Mouse (Mus musculus): Measurements from ENCODE around the gene Atp5h. TPM values are rescaled to one million over a fixed set of nuclear protein-coding genes. Genes with fewer than 3 reads are reported as not detected.

Atp5h gene
- total RNA-seq, 2 experiments from 2014 or later: 453 to 457 TPM

DNA sequence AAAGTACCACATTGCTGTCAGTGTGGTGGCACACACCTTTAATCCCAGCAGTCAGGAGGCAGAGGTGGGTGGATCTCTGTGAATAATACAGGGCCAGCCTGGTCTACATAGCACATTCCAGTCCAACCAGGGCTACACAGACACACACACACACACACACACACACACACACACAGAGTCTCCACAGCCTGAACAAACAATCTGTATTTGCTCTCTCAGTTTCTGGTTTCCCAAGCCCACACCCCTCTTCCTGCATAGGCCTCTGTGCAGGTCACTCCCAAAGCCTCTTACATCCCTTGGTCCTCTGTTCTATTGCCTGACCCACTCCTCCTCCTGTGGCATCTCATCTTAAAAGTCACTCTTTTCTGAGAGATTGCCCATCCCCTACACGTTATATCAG, 47.7 kb downstream of the Atp5h start:
- no peak for DNase-seq (ENCODE audit: low spot score in 2 of 2)

DNA sequence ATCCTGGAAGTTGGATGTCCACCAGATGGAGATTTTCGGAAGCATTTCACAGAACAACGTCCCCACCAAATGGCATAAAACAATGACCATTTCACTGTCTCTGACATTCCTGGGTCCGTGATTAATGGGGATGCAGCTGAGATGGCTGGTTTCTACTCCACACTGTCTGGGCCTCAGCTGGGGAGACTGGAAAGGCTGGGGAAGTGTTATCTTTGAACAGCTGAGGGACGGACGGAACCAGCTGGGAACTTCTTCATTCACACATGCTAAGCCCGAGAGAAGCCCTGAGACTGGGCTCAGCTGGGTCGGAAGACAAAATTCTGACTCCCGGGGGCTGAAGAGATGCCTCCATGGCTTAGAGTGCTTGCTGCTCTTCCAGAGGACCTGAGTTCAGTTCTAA, 48.4 kb downstream of the Atp5h start:
- no peak for DNase-seq (ENCODE audit: low spot score in 2 of 2)

DNA sequence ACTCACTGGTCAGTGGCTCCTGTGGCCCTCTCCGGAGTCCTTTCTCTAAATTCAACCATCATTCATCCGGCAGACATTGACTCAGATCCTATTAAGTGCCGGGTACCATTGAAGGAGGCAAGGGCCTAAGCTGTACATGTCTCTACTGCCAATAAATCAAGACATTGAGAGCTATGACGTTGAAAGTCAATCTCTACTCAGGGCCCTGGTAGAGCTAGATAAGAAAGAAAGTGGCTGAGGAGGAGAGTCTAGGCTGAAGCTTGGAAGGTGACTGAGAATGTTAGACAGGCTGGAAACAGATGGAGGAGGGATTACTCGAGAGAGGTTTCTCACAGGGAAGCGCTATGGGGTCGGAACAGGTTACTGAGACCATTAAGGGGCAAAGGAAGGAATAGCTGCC, 49.4 kb downstream of the Atp5h start:
- no peak for DNase-seq (ENCODE audit: low spot score in 2 of 2)

DNA sequence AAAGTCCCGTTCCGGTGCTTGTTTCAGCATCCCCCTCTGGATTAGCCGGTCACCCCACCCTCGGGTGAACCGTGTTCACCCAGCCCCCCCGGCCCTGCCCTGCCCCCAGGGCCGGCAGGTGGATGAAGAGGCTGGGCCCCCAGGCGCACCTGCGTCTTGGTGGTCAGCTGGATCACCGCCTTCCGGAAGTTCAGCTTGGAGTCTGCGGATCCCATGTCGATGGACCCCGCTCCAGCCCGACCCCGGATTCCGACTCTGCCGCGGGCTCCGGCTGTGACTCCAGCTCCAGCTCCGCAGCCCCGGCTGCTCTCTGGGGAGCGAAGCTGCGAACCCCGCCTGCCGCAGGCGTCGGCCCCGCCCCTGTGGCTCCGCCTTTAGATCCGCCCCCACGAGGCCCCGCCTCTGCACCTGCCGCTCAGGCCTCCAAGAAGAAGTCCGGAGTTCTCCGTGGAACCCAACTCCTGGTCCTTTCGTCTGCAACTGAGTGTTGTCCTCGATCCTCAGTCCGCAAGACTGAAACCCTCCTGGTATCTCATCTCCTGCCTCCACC, 52.3 kb downstream of the Atp5h start, which contains the start of gene Hid1:
Gene Hid1, minus strand, starts transcription at position 362 of the 550 bp plus-strand sequence.
- DNase-seq (ENCODE audit: low spot score in 2 of 2): peak; percentile 90

DNA sequence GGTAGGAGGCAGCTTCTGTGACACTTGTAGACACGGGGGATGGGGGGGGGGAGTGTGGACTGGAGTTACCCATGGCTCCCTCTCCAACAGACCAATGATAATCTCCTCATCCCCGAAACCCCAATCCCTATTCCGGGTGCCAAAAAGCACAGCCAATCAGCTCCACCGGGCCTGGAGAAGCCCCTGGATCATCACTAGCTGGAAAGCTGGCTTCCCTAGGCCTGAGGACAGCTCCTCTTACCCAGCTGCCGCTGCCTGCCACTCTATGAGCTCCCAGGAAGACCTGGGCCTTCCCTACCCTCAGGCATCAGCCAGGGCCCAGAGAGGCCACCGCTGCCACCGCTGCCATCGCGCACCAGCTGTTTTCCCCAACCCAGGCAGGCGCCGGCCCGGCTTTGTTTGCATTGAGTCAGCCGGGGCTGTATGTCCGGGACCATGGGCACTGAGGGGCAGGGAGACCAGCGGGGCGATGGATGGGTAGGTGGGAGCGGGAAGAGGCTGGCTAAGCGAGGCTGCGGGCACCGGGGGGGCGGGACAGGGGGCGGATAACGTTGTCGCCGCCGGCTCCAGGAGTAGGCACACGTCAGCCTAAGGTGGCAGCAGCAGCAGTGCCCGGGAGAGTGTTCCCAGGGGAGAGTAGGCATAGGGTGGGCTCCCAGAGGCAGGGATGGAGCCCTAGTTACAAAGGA, 52.9 kb downstream of the Atp5h start:
- peak; percentile 40 to 64 for DNase-seq (ENCODE audit: low spot score in 2 of 2)

DNA sequence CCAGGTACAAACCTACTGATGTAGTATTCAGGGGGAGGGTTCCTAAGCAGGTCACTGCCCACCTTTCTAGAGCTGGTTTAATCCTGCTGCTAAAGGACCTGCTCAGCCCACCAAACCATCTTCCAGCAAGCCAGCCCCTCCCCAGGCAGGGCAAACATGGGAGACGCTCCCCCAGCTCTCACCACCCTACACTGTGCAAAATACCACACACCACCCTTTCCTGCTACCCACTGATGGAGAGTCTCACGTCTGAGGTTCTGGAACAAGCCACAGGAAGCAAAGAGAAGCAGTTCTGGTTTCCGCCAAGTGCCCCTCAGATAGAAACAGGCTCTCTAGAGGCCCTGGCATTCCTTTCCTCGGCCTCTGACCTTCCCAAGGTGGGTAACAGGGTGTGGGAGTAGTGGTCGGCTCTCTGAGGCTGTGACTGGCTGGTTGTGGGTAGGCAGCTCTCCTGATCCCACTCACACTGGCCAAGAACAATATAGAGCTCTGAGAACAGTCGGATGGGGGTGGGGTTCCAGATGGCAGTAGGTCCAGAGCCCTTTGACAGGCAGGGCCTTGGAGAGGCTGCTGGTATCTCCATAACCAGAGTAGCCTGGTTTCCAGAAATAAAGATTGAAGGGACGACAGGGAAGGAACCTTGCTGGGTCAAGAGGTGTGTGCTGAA, 53.6 kb downstream of the Atp5h start:
- no peak for DNase-seq (ENCODE audit: low spot score in 2 of 2)

Small RNAs within 50 kb of the gene (microRNA-seq; reads per million reads assigned to microRNA genes)
- gene Mir3968: 0 reads per million in 2 experiments

Other genes with a start within 250 kb of the Atp5h start
- 10 to 100 TPM; 14.9 to 16.2 TPM for gene Tmem104, start 232.5 kb downstream of the Atp5h start, total RNA-seq (2021)
- gene Nat9, start 232.1 kb downstream of the Atp5h start, total RNA-seq (2021): 10 to 100 TPM; 24.3 to 30.5 TPM
- 10 to 100 TPM; 33.8 to 35.7 TPM for gene Grin2c, start 152.7 kb downstream of the Atp5h start, total RNA-seq (2021)
- gene Fdxr, start 142.9 kb downstream of the Atp5h start, total RNA-seq (2021): 10 to 100 TPM; 13.1 to 18.1 TPM
- 10 to 100 TPM; 14.6 to 15.5 TPM for gene Fads6, start 122.3 kb downstream of the Atp5h start, total RNA-seq (2021)
- 1 to 10 TPM in 1 of 2 experiments, under 1 TPM in 1; 0.74 to 2.1 TPM for gene Otop2, start 112.8 kb downstream of the Atp5h start, total RNA-seq (2021)
- gene Ush1g, start 97.9 kb downstream of the Atp5h start, total RNA-seq (2021): under 1 TPM; 0.26 to 0.52 TPM
- under 1 TPM in 1 of 2 experiments, not detected in 1; 0.14 TPM for gene Otop3, start 85.2 kb downstream of the Atp5h start, total RNA-seq (2021)
- gene Hid1, start 52.2 kb downstream of the Atp5h start, total RNA-seq (2021): 100 to 1,000 TPM; 111 to 114 TPM
- 10 to 100 TPM; 26.8 to 29.3 TPM for gene Cdr2l, start 38.0 kb downstream of the Atp5h start, total RNA-seq (2021)
- gene Mrpl58, start 16.2 kb downstream of the Atp5h start, total RNA-seq (2021): 100 to 1,000 TPM; 111 to 122 TPM
- 10 to 100 TPM; 82.5 to 85.6 TPM for gene Kctd2, start 166 bp upstream of the Atp5h start, total RNA-seq (2021)
- gene Trim80, start 20.6 kb upstream of the Atp5h start, total RNA-seq (2021): not detected
- gene Slc16a5, start 42.5 kb upstream of the Atp5h start, total RNA-seq (2021): not detected
- 10 to 100 TPM; 15.0 to 15.4 TPM for gene Armc7, start 55.7 kb upstream of the Atp5h start, total RNA-seq (2021)
- 10 to 100 TPM; 62.2 to 63.3 TPM for gene Nt5c, start 71.9 kb upstream of the Atp5h start, total RNA-seq (2021)
- 100 to 1,000 TPM; 157 TPM for gene Jpt1, start 94.4 kb upstream of the Atp5h start, total RNA-seq (2021)
- gene Sumo2, start 116.3 kb upstream of the Atp5h start, total RNA-seq (2021): 100 to 1,000 TPM; 272 to 305 TPM
- 10 to 100 TPM; 44.2 to 49.3 TPM for gene Nup85, start 144.5 kb upstream of the Atp5h start, total RNA-seq (2021)
- 10 to 100 TPM; 52.8 to 54.1 TPM for gene Mrps7, start 184.0 kb upstream of the Atp5h start, total RNA-seq (2021)
- gene Gga3, start 184.1 kb upstream of the Atp5h start, total RNA-seq (2021): 10 to 100 TPM; 81.4 to 84.1 TPM
- gene Mif4gd, start 193.0 kb upstream of the Atp5h start, total RNA-seq (2021): 10 to 100 TPM; 15.4 to 16.1 TPM
- 10 to 100 TPM; 55.2 to 60.6 TPM for gene Slc25a19, start 208.3 kb upstream of the Atp5h start, total RNA-seq (2021)